Mouse (Mus musculus): ENCODE data around the gene Pgpep1. TPM values are rescaled to one million over a fixed set of nuclear protein-coding genes. Genes with fewer than 3 reads are reported as not detected.

The Pgpep1 gene
- total and polyA plus RNA-seq, 2 experiments from 2014 or later, result 37.6 to 40.2 TPM

GRCm38 (mm10) chr8:70615281-70615680 lies 44.9 kb downstream of the Pgpep1 start:
- H3K4me1 ChIP-seq (ENCODE audit: insufficient read depth, low read length), result peaks cover 7% of the 10 kb centered on the region; the same call in 1 of the 2 replicates
- 88% methylated on average over 8 of the region's 8 CpGs for WGBS
- H3K4me3 ChIP-seq (ENCODE audit: low read depth, low read length), result no peak overlapping the region
- H3K4me2 ChIP-seq (ENCODE audit: low read depth, low read length, poor library complexity, severe bottlenecking), result no peak overlapping the region
- no peaks in the 10 kb centered on the region for H3K9me3 ChIP-seq (ENCODE audit: low read length)
- no peak overlapping the region for H3K27ac ChIP-seq (ENCODE audit: low read depth, low read length)
- no peaks in the 10 kb centered on the region for H3K27me3 ChIP-seq (ENCODE audit: insufficient read depth, low read length)
- DNase-seq (ENCODE audit: low spot score), result no peak
- no peaks in the 10 kb centered on the region for H3K36me3 ChIP-seq (ENCODE audit: insufficient read depth, low read length)
- no peak for ATAC-seq (ENCODE audit: low FRiP score)
- TF ChIP-seq CTCF (IDR thresholded peaks at IDR 0.05), result no peak
- H3K9ac ChIP-seq (replicated peaks; ENCODE audit: low read length, poor library complexity, severe bottlenecking), result no peak overlapping the region

GRCm38 (mm10) chr8:70614469-70614868 lies 45.7 kb downstream of the Pgpep1 start:
- DNase-seq (ENCODE audit: low spot score), result no peak
- H3K4me2 ChIP-seq (ENCODE audit: low read depth, low read length, poor library complexity, severe bottlenecking), result no peak overlapping the region
- no peak overlapping the region for H3K27ac ChIP-seq (ENCODE audit: low read depth, low read length)
- H3K9me3 ChIP-seq (ENCODE audit: low read length), result no peaks in the 10 kb centered on the region
- no peak overlapping the region for H3K4me3 ChIP-seq (ENCODE audit: low read depth, low read length)
- H3K27me3 ChIP-seq (ENCODE audit: insufficient read depth, low read length), result no peaks in the 10 kb centered on the region
- WGBS, result 73% methylated on average over 5 of the region's 5 CpGs
- H3K4me1 ChIP-seq (ENCODE audit: insufficient read depth, low read length), result peaks cover 12% of the 10 kb centered on the region
- no peak for TF ChIP-seq CTCF (IDR thresholded peaks at IDR 0.05)
- no peak for ATAC-seq (ENCODE audit: low FRiP score)
- H3K36me3 ChIP-seq (ENCODE audit: insufficient read depth, low read length), result no peaks in the 10 kb centered on the region
- no peak overlapping the region for H3K9ac ChIP-seq (replicated peaks; ENCODE audit: low read length, poor library complexity, severe bottlenecking)

GRCm38 (mm10) chr8:70613763-70614162 lies 46.4 kb downstream of the Pgpep1 start:
- Histone ChIP-seq H3K4me3 (ENCODE audit: low read depth, low read length) (no peak overlapping the region), H3K36me3 (ENCODE audit: insufficient read depth, low read length) (no peaks in the 10 kb centered on the region), H3K4me2 (ENCODE audit: low read depth, low read length, poor library complexity, severe bottlenecking) (no peak overlapping the region), H3K27me3 (ENCODE audit: insufficient read depth, low read length) (no peaks in the 10 kb centered on the region), H3K9me3 (ENCODE audit: low read length) (no peaks in the 10 kb centered on the region), H3K4me1 (ENCODE audit: insufficient read depth, low read length) (peaks cover 14% of the 10 kb centered on the region), H3K27ac (ENCODE audit: low read depth, low read length) (no peak overlapping the region), H3K9ac (replicated peaks; ENCODE audit: low read length, poor library complexity, severe bottlenecking) (no peak overlapping the region)
- no peak for ATAC-seq (ENCODE audit: low FRiP score)
- DNase-seq (ENCODE audit: low spot score), result no peak
- 27% methylated on average over 1 of the region's 1 CpGs for WGBS
- no peak for TF ChIP-seq CTCF (IDR thresholded peaks at IDR 0.05)

- Histone ChIP-seq H3K4me2 (ENCODE audit: low read depth, low read length, poor library complexity, severe bottlenecking) (peak overlapping the region; percentile 59), H3K36me3 (ENCODE audit: insufficient read depth, low read length) (no peaks in the 10 kb centered on the region), H3K27me3 (ENCODE audit: insufficient read depth, low read length) (no peaks in the 10 kb centered on the region), H3K9me3 (ENCODE audit: low read length) (no peaks in the 10 kb centered on the region), H3K9ac (replicated peaks; ENCODE audit: low read length, poor library complexity, severe bottlenecking) (peak overlapping the region; percentile 46), H3K4me3 (ENCODE audit: low read depth, low read length) (peak overlapping the region; percentile 69), H3K27ac (ENCODE audit: low read depth, low read length) (no peak overlapping the region), H3K4me1 (ENCODE audit: insufficient read depth, low read length) (peaks cover 20% of the 10 kb centered on the region)
- peak; percentile 98 for TF ChIP-seq CTCF (IDR thresholded peaks at IDR 0.05)
- no peak for ATAC-seq (ENCODE audit: low FRiP score)
- WGBS, result under 1% methylated on average over 6 of the region's 6 CpGs
- DNase-seq (ENCODE audit: low spot score), result peak; percentile 84
Observed at GRCm38 (mm10) chr8:70611849-70612248, 48.3 kb downstream of the Pgpep1 start.

GRCm38 (mm10) chr8:70610796-70611771 lies 49.1 kb downstream of the Pgpep1 start:
- Histone ChIP-seq H3K4me1 (ENCODE audit: insufficient read depth, low read length) (peaks cover 23% of the 10 kb centered on the region), H3K4me3 (ENCODE audit: low read depth, low read length) (peak overlapping the region; percentile 69), H3K9ac (replicated peaks; ENCODE audit: low read length, poor library complexity, severe bottlenecking) (peak overlapping the region; percentile 46), H3K4me2 (ENCODE audit: low read depth, low read length, poor library complexity, severe bottlenecking) (peak overlapping the region; percentile 59), H3K27me3 (ENCODE audit: insufficient read depth, low read length) (no peaks in the 10 kb centered on the region), H3K9me3 (ENCODE audit: low read length) (no peaks in the 10 kb centered on the region), H3K27ac (ENCODE audit: low read depth, low read length) (peak overlapping the region; percentile 26; the same call in 1 of the 2 replicates), H3K36me3 (ENCODE audit: insufficient read depth, low read length) (no peaks in the 10 kb centered on the region)
- DNase-seq (ENCODE audit: low spot score), result peak; percentile 48
- under 1% methylated on average over 54 of the region's 54 CpGs for WGBS
- TF ChIP-seq CTCF (IDR thresholded peaks at IDR 0.05), result peak; percentile 85
- no peak for ATAC-seq (ENCODE audit: low FRiP score)

Measured in midbrain, postnatal 0 days (tissue).